Mouse (Mus musculus): ENCODE measurements around the gene Polr3g.

DNA sequence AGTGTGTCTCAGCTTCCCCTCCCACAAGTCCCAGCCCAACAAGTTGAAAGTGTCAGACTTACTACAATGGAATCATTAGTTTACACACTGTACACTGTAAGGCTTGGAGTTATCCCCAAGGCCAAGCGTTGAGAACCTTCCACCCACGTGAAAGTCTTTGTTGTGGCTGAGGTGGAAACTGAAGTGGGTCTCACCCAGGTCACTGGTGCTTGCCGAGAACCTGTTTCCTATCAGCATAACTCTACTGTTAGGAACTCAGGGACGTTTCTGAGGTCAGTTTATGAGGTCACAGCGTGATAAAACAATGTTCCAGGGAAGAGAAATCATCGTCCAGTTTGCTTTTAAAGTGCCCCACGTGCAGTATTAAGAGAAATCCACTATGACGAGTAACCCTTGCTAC lies 35.5 kb downstream of the Polr3g start:
- TF ChIP-seq CTCF (IDR thresholded peaks at IDR 0.05; ENCODE audit: low read depth, low read length) = no peak
- TF ChIP-seq POLR2A (IDR thresholded peaks at IDR 0.05; ENCODE audit: extremely low read depth, insufficient read depth, low read length) = no peak

Data from liver, adult 2 months (tissue).